Mouse (Mus musculus) heart, adult 2 months (tissue): ENCODE data around the gene Ankmy1. TPM values are rescaled to one million over a fixed set of nuclear protein-coding genes. Genes with fewer than 3 reads are reported as not detected.
A peak's percentile ranks its signal among the peaks of the same experiment; 100 is the strongest.

Experiments used
- DNase-seq, 2 experiments: peaks; one replicate each; pipeline ENCODE4 v3.0.0; 2021
- H3K27ac ChIP-seq: fragments of 200-600 bp; 2 replicates; pipeline ENCODE4 v1.8.1; 2022
- H3K27me3 ChIP-seq: fragments of 200-500 bp; 2 replicates; pipeline ENCODE4 v1.6.1; 2012; ENCODE audit warnings: mild to moderate bottlenecking, low read length, inconsistent platforms, mixed read lengths; ENCODE audit not compliant: control insufficient read depth, insufficient read depth
- H3K36me3 ChIP-seq: fragments of 200-500 bp; 2 replicates; pipeline ENCODE4 v1.6.1; 2012; ENCODE audit warnings: low read length, inconsistent platforms; ENCODE audit not compliant: control insufficient read depth, insufficient read depth
- H3K4me1 ChIP-seq: fragments of 200-500 bp; 2 replicates; pipeline ENCODE4 v1.6.1; 2011; ENCODE audit warnings: low read length; ENCODE audit not compliant: control insufficient read depth, insufficient read depth
- H3K4me3 ChIP-seq: fragments of 200-600 bp; 2 replicates; pipeline ENCODE4 v1.8.1; 2022
- H3K79me2 ChIP-seq: fragments of 200-500 bp; replicated peaks from 2 replicates; pipeline ENCODE4 v1.6.1; 2012; ENCODE audit warnings: mild to moderate bottlenecking, inconsistent platforms, low read length, moderate library complexity, mixed read lengths; ENCODE audit not compliant: control insufficient read depth, insufficient read depth
- H3K9ac ChIP-seq: fragments of 200-500 bp; 2 replicates; pipeline ENCODE4 v1.6.1; 2012; ENCODE audit warnings: low read depth, mild to moderate bottlenecking, control low read depth, inconsistent platforms, low read length, mixed read lengths
- CTCF ChIP-seq: fragments of 200-600 bp; IDR thresholded peaks from 2 replicates; pipeline ENCODE4 v1.8.1; 2022; ENCODE audit warnings: antibody characterized with exemption, mild to moderate bottlenecking, moderate library complexity
- EP300 ChIP-seq: fragments of 200-500 bp; IDR thresholded peaks from 2 replicates; pipeline ENCODE4 v1.6.1; 2011; ENCODE audit warnings: low read depth, low read length, control low read depth; ENCODE audit not compliant: insufficient read depth
- POLR2A ChIP-seq: fragments of 200-500 bp; IDR thresholded peaks from 2 replicates; pipeline ENCODE4 v1.6.1; 2011; ENCODE audit warnings: mild to moderate bottlenecking, low read depth, low read length, control low read depth; ENCODE audit not compliant: insufficient read depth
- WGBS: fragments of 180-500 bp; shearing (Covaris S2); methylation state at CpG from one replicate; pipeline ENCODE4 v1.1.7; 2018; 5-methylcytosine and 5-hydroxymethylcytosine counted together
- intact Hi-C: fragments of 180-260 bp; cut with DNase I; formaldehyde crosslinking; loops from one replicate; pipeline ENCODE4 v1.15.1; 2025
- polyA plus RNA-seq: library from polyadenylated mRNA; depleted of rRNA; stranded (reverse); fragments of >200 nt; gene quantifications from 2 replicates; pipeline ENCODE4 v1.2.3, GENCODE M21; 2012
- total RNA-seq, 2 experiments: library from RNA; stranded (reverse); gene quantifications; 2 replicates each; pipeline ENCODE4 v1.2.3; 2021

The Ankmy1 gene
- total and polyA plus RNA-seq, 3 experiments: 0.09 to 0.21 TPM; not detected in 1

- H3K4me3 ChIP-seq: no peak overlapping the region
- no peaks in the 10 kb centered on the region for H3K36me3 ChIP-seq
- no peak for DNase-seq
- H3K79me2 ChIP-seq: no peaks in the 10 kb centered on the region
- no peak overlapping the region for H3K9ac ChIP-seq
- no peak overlapping the region for H3K27ac ChIP-seq
- intact Hi-C loops: no loop called here
- H3K27me3 ChIP-seq: no peaks in the 10 kb centered on the region
- TF ChIP-seq CTCF (peak; percentile 61), EP300 (no peak), POLR2A (no peak)
- 80% methylated on average over 4 of the region's 4 CpGs for WGBS
- peaks cover 18% of the 10 kb centered on the region for H3K4me1 ChIP-seq
Observed at GRCm38 (mm10) chr1:92909068-92909467, 6.4 kb upstream of the Ankmy1 start.

GRCm38 (mm10) chr1:92908664-92909063 is 6.0 kb upstream of the Ankmy1 start:
- H3K36me3 ChIP-seq: no peaks in the 10 kb centered on the region
- peak in 1 of 2 experiments; percentile 16 for DNase-seq
- intact Hi-C loops: no loop called here
- no peaks in the 10 kb centered on the region for H3K27me3 ChIP-seq
- 98% methylated on average over 3 of the region's 3 CpGs for WGBS
- H3K9ac ChIP-seq: no peak overlapping the region
- peaks cover 18% of the 10 kb centered on the region for H3K4me1 ChIP-seq
- TF ChIP-seq POLR2A (no peak), EP300 (no peak), CTCF (no peak)
- no peak overlapping the region for H3K4me3 ChIP-seq
- no peaks in the 10 kb centered on the region for H3K79me2 ChIP-seq
- no peak overlapping the region for H3K27ac ChIP-seq

GRCm38 (mm10) chr1:92907632-92908360 is 5.1 kb upstream of the Ankmy1 start:
- Histone ChIP-seq H3K27ac (peak overlapping the region; percentile 91), H3K79me2 (no peaks in the 10 kb centered on the region), H3K4me1 (peaks cover 18% of the 10 kb centered on the region), H3K36me3 (no peaks in the 10 kb centered on the region), H3K9ac (peak overlapping the region; percentile 37), H3K27me3 (no peaks in the 10 kb centered on the region), H3K4me3 (peak overlapping the region; percentile 87)
- TF ChIP-seq EP300 (no peak), CTCF (no peak), POLR2A (no peak)
- intact Hi-C loops: loop anchor here (1.0 kb wide), 1 partner anchor 27 kb away; the partner anchor contains the start of gene Capn10
- 48% methylated on average over 20 of the region's 20 CpGs for WGBS
- DNase-seq: no peak

- WGBS: under 1% methylated on average over 81 of the region's 81 CpGs
- no peaks in the 10 kb centered on the region for H3K27me3 ChIP-seq
- no peaks in the 10 kb centered on the region for H3K79me2 ChIP-seq
- DNase-seq: peak; percentile 89 to 92
- H3K9ac ChIP-seq: peak within 1 kb of the TSS; percentile 77
- TF ChIP-seq POLR2A: peak; percentile 64; the same call in 1 of the 2 replicates
- TF ChIP-seq EP300: peak; percentile 66; the same call in 1 of the 2 replicates
- TF ChIP-seq CTCF: peak; percentile 90
- intact Hi-C loops: loop anchor here (1.0 kb wide), 1 partner anchor 27 kb away; the partner anchor contains the start of gene Capn10
- peak within 1 kb of the TSS; percentile 91 for H3K27ac ChIP-seq
- peaks cover 15% of the 10 kb centered on the region for H3K4me1 ChIP-seq
- H3K36me3 ChIP-seq: no peaks in the 10 kb centered on the region
- peak within 1 kb of the TSS; percentile 87 for H3K4me3 ChIP-seq
Observed at GRCm38 (mm10) chr1:92906779-92907631, 4.3 kb upstream of the Ankmy1 start, which contains the start of gene Dusp28. Gene Dusp28 (plus strand): TSS chr1:92906981.

- Histone ChIP-seq H3K36me3 (no peaks in the 10 kb centered on the region), H3K79me2 (no peaks in the 10 kb centered on the region), H3K27me3 (no peaks in the 10 kb centered on the region), H3K4me1 (peaks cover 12% of the 10 kb centered on the region), H3K27ac (peak overlapping the region; percentile 53), H3K9ac (no peak overlapping the region), H3K4me3 (no peak overlapping the region)
- TF ChIP-seq EP300: no peak
- TF ChIP-seq POLR2A: no peak
- no peak for TF ChIP-seq CTCF
- DNase-seq: no peak
- intact Hi-C loops: no loop called here
- WGBS: 97% methylated on average over 2 of the region's 2 CpGs
Observed at GRCm38 (mm10) chr1:92905703-92906310, 3.1 kb upstream of the Ankmy1 start.
